Mouse (Mus musculus) embryonic facial prominence, embryonic 12.5 days (tissue): ENCODE measurements around the gene 4930558K02Rik. TPM values are rescaled to one million over a fixed set of nuclear protein-coding genes. Genes with fewer than 3 reads are reported as not detected.

Experiments used
- ATAC-seq: fragments of 200-750 bp; cut with Nextera tagmentation; 2 replicates; pipeline ENCODE4 v1.8.0; 2017; ENCODE audit not compliant: insufficient number of reproducible peaks, insufficient read depth, low FRiP score, low TSS enrichment
- H3K27ac ChIP-seq: fragments of 300-500 bp; sonication (generic); 2 replicates; pipeline ENCODE4 v1.5.1; 2016; ENCODE audit warnings: mild to moderate bottlenecking
- H3K27me3 ChIP-seq: fragments of 300-500 bp; sonication (generic); 2 replicates; pipeline ENCODE4 v1.6.1; 2016; ENCODE audit warnings: mild to moderate bottlenecking, moderate library complexity
- H3K36me3 ChIP-seq: fragments of 300-500 bp; sonication (generic); 2 replicates; pipeline ENCODE4 v1.6.1; 2016; ENCODE audit warnings: mild to moderate bottlenecking
- H3K4me1 ChIP-seq: fragments of 300-500 bp; sonication (generic); 2 replicates; pipeline ENCODE4 v1.6.1; 2016
- H3K4me2 ChIP-seq: fragments of 300-500 bp; sonication (generic); replicated peaks from 2 replicates; pipeline ENCODE4 v1.6.1; 2016; ENCODE audit warnings: mild to moderate bottlenecking, moderate library complexity
- H3K4me3 ChIP-seq: fragments of 300-500 bp; sonication (generic); 2 replicates; pipeline ENCODE4 v1.5.1; 2016; ENCODE audit warnings: mild to moderate bottlenecking
- H3K9ac ChIP-seq: fragments of 300-500 bp; sonication (generic); 2 replicates; pipeline ENCODE4 v1.6.1; 2016; ENCODE audit warnings: mild to moderate bottlenecking, moderate library complexity
- H3K9me3 ChIP-seq: fragments of 300-500 bp; sonication (generic); 2 replicates; pipeline ENCODE4 v1.6.1; 2016; ENCODE audit warnings: mild to moderate bottlenecking, moderate library complexity
- WGBS: fragments of 180-500 bp; shearing (Covaris S2); methylation state at CpG from one replicate; pipeline ENCODE4 v1.1.7; 2016; 5-methylcytosine and 5-hydroxymethylcytosine counted together
- polyA plus RNA-seq: library from polyadenylated mRNA; unstranded; fragments of >200 nt; fragmentation: Nextera tagmentation; extraction: Ambion mirVana; gene quantifications from 2 replicates; pipeline ENCODE4 v1.2.1, GENCODE M21; 2016

The 4930558K02Rik gene
- polyA plus RNA-seq, 1 experiment from 2014 or later, result not detected

DNA sequence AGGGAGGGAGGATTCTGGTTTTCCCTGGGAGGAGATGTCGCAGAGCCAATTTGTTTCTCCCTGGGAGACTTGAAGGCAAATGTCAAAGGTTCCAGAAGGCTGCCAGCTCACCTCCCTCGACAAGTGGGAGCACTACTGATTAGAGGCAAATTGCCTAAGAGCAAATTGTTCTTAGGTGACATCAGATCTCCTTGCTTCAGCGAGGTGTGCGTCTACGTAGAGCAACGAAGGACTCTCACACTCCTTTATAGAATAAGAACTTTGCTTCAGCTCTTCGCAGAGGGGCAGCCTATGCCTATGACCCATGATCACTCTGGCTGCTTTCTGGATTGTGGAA is 65.8 kb downstream of the 4930558K02Rik start:
- no peak for ATAC-seq
- Histone ChIP-seq H3K4me3 (no peak overlapping the region), H3K4me2 (no peak overlapping the region), H3K9me3 (no peaks in the 10 kb centered on the region), H3K36me3 (no peaks in the 10 kb centered on the region), H3K9ac (no peak overlapping the region), H3K4me1 (peaks cover 6% of the 10 kb centered on the region; the same call in 1 of the 2 replicates), H3K27ac (no peak overlapping the region), H3K27me3 (no peaks in the 10 kb centered on the region)
- WGBS, result 56% methylated on average over 7 of the region's 7 CpGs

GRCm38 (mm10) chr1:161912940-161913647 is 66.3 kb downstream of the 4930558K02Rik start:
- Histone ChIP-seq H3K4me2 (no peak overlapping the region), H3K9me3 (no peaks in the 10 kb centered on the region), H3K4me1 (peaks cover under 1% of the 10 kb centered on the region; the same call in 1 of the 2 replicates), H3K27ac (no peak overlapping the region), H3K4me3 (no peak overlapping the region), H3K9ac (no peak overlapping the region), H3K36me3 (no peaks in the 10 kb centered on the region), H3K27me3 (no peaks in the 10 kb centered on the region)
- WGBS, result 65% methylated on average over 4 of the region's 4 CpGs
- ATAC-seq, result no peak

GRCm38 (mm10) chr1:161909074-161909473 is 70.4 kb downstream of the 4930558K02Rik start:
- ATAC-seq, result no peak

DNA sequence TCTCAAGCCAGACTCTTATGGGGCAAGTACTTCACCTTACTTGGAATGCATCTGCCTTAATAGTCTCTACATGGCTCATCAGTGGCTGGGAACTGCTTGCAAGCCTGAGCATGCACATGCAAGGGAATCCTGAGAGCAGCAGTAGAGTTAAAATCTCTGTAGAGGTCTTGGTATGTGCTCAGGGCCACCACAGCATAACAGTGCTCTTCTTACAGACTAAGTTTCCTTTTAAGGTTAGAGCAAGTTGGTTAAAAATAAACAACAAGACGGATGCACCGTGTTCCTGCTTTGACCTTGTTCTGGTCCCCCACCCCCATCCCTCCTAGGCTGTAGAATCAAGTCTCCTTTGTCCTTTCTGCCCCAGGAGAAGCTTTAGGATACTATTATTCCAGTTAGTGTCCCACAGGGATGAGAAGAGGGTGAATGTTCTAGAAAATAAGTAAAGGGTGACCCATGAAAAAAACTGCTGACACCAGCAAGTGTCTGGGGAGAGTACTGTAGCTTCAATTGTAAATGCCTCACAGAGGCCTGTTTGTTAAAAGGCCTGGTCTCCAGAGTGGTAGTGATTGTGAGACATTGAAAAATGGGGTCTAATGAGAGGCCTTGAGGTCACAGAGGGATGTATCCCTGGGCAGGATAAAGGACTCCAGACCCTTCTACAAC is 71.5 kb downstream of the 4930558K02Rik start:
- H3K27me3 ChIP-seq, result no peaks in the 10 kb centered on the region
- ATAC-seq, result no peak
- H3K4me2 ChIP-seq, result no peak overlapping the region
- H3K4me3 ChIP-seq, result no peak overlapping the region
- H3K4me1 ChIP-seq, result no peaks in the 10 kb centered on the region
- H3K27ac ChIP-seq, result no peak overlapping the region; the same call in 1 of the 2 replicates
- no peaks in the 10 kb centered on the region for H3K36me3 ChIP-seq
- H3K9ac ChIP-seq, result no peak overlapping the region
- WGBS, result 19% methylated on average over 2 of the region's 2 CpGs
- H3K9me3 ChIP-seq, result no peaks in the 10 kb centered on the region

More at GRCm38 (mm10) chr1:161909074-161909473, 70.4 kb downstream of the 4930558K02Rik start:
- Histone ChIP-seq H3K9ac (no peak overlapping the region), H3K4me1 (no peaks in the 10 kb centered on the region), H3K4me3 (no peak overlapping the region), H3K27ac (no peak overlapping the region), H3K27me3 (no peaks in the 10 kb centered on the region), H3K9me3 (no peaks in the 10 kb centered on the region), H3K36me3 (no peaks in the 10 kb centered on the region), H3K4me2 (no peak overlapping the region)
- WGBS, result 82% methylated on average over 8 of the region's 8 CpGs

DNA sequence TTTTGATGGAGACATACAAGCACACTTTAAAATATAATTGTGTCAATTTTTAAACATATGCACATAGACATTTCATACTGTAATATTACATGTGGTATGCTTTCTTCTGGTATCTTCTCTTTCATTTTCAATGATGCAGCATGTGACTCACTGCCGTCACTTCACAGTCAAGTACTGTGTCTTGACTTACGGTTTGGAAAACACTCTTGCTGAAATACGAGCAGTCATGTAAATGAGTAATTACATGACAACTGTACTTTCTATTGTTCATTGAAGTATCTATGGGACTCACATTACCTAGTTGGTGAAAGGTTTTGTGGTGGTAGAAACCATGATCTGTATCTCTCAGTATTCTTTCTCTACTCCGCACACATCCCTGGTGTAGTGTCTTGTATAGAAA is 72.3 kb downstream of the 4930558K02Rik start:
- Histone ChIP-seq H3K4me1 (no peaks in the 10 kb centered on the region), H3K36me3 (no peaks in the 10 kb centered on the region), H3K27ac (no peak overlapping the region), H3K4me2 (no peak overlapping the region), H3K4me3 (no peak overlapping the region), H3K9me3 (no peaks in the 10 kb centered on the region), H3K27me3 (no peaks in the 10 kb centered on the region), H3K9ac (no peak overlapping the region)
- 86% methylated on average over 4 of the region's 4 CpGs for WGBS
- ATAC-seq, result no peak

DNA sequence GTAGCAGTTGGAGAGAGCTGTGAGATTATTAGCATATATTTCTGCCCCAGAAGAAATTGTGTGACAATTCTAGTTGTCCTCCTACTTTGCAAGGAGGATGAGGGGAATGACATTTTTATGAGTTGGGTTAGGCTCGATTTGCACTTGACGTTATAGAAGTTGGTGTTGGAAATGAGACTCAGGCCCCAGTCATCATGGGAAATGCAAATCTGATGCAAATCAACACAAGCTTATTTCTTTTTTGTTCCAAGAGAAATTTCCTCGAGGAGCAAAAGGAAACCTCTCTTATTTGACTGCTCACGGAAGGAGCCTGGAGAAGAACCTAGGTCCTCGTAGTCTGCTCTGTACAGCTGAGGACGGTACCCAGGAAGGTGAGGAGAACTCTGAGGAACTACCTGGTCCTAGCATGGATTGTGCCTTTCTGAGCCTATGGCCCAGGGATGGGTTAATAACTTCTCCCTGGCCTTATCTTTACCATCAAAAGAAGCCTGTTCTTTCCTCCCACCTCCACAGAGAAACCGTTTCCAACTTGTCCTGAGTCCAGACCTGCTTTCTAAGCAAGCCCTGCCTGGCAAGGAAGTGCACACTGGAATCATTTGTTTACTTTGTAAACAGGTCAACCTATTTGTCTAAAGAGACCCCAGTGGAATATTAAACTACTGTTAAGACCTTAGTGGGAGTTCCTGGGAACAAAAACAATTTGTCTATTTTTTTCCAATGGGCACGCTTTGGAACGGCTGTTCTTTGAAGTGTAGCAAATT is 76.6 kb downstream of the 4930558K02Rik start:
- Histone ChIP-seq H3K4me3 (no peak overlapping the region), H3K4me1 (no peaks in the 10 kb centered on the region), H3K27ac (no peak overlapping the region), H3K9me3 (no peaks in the 10 kb centered on the region), H3K4me2 (no peak overlapping the region), H3K36me3 (no peaks in the 10 kb centered on the region), H3K27me3 (no peaks in the 10 kb centered on the region), H3K9ac (no peak overlapping the region)
- WGBS, result 71% methylated on average over 9 of the region's 9 CpGs
- ATAC-seq, result no peak

- Histone ChIP-seq H3K9me3 (no peaks in the 10 kb centered on the region), H3K27ac (no peak overlapping the region), H3K4me1 (no peaks in the 10 kb centered on the region), H3K4me3 (no peak overlapping the region), H3K4me2 (no peak overlapping the region), H3K9ac (no peak overlapping the region), H3K36me3 (no peaks in the 10 kb centered on the region), H3K27me3 (no peaks in the 10 kb centered on the region)
- WGBS, result 46% methylated on average over 2 of the region's 2 CpGs
- ATAC-seq, result no peak
Measured at GRCm38 (mm10) chr1:161900129-161900528, 79.3 kb downstream of the 4930558K02Rik start.

DNA sequence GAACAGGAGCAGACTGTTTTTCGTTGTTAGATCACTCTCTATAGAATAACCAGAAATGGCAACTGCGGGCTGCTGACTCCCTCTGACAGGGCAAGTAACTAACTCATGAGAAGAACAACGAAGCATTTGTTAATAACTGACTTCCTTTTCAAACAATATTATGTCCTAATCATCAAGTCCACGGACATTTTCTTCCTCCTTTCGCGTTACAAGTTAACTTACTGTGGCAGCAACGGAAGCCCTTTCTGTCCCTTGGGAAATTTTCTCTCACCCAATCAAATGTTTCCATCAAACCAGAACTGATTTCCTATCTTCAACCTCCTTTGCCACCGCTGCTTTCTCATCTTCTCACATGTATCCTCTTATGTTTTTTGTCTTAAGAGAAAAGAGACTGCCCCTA is 82.2 kb downstream of the 4930558K02Rik start:
- ATAC-seq, result no peak
- Histone ChIP-seq H3K9me3 (no peaks in the 10 kb centered on the region), H3K4me2 (no peak overlapping the region), H3K27ac (no peak overlapping the region), H3K4me1 (no peaks in the 10 kb centered on the region), H3K4me3 (no peak overlapping the region), H3K27me3 (no peaks in the 10 kb centered on the region), H3K36me3 (no peaks in the 10 kb centered on the region), H3K9ac (no peak overlapping the region)
- WGBS, result 71% methylated on average over 8 of the region's 8 CpGs

DNA sequence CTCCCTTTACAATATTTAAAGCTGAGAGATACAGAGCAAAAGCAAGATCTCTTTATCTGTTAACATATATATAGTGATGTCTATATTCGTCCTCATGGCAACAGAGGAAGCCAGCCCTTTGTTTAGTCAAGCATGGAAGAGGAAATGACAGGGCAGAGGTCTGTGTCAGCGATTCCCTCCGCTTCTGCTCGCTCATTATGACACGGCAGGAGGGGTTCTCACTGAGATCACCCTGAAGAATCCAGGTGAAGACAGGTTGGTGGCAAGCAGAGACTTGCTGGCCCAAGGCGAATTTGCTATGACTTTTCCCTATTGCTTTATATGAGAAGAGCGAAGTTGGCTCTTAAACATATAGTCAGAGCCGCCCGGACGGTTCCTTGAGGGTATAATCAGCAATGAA is 83.3 kb downstream of the 4930558K02Rik start:
- H3K36me3 ChIP-seq, result no peaks in the 10 kb centered on the region
- H3K4me1 ChIP-seq, result no peaks in the 10 kb centered on the region
- no peak overlapping the region for H3K4me3 ChIP-seq
- H3K9ac ChIP-seq, result no peak overlapping the region
- H3K27ac ChIP-seq, result no peak overlapping the region
- no peaks in the 10 kb centered on the region for H3K9me3 ChIP-seq
- ATAC-seq, result no peak
- H3K27me3 ChIP-seq, result no peaks in the 10 kb centered on the region
- no peak overlapping the region for H3K4me2 ChIP-seq
- WGBS, result 50% methylated on average over 10 of the region's 10 CpGs

GRCm38 (mm10) chr1:161895014-161895413 is 84.4 kb downstream of the 4930558K02Rik start:
- Histone ChIP-seq H3K27ac (no peak overlapping the region), H3K36me3 (no peaks in the 10 kb centered on the region), H3K9ac (no peak overlapping the region), H3K4me1 (no peaks in the 10 kb centered on the region), H3K4me3 (no peak overlapping the region), H3K9me3 (no peaks in the 10 kb centered on the region), H3K27me3 (no peaks in the 10 kb centered on the region), H3K4me2 (no peak overlapping the region)
- 92% methylated on average over 3 of the region's 3 CpGs for WGBS
- ATAC-seq, result no peak

DNA sequence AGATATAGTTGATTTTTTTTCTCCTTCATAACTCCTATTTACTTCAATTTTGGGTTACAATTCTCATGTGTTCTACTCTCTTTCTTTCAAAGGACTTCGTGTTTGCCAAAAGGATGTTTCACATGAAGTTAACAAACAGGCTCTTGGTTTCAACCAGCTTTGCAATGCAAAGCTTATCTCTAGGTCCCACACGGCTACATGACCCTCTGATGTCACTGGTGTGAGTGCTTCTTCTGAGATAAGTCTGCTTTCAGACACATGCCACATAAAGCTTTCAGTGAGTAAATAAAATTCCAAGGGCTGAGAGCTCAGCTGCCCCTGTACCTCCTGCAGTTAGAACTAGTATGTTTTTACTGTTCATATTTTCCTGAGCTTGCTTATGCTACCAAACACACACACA is 84.9 kb downstream of the 4930558K02Rik start:
- Histone ChIP-seq H3K27ac (no peak overlapping the region), H3K4me2 (no peak overlapping the region), H3K27me3 (no peaks in the 10 kb centered on the region), H3K4me3 (no peak overlapping the region), H3K9ac (no peak overlapping the region), H3K36me3 (no peaks in the 10 kb centered on the region), H3K9me3 (no peaks in the 10 kb centered on the region), H3K4me1 (no peaks in the 10 kb centered on the region)
- ATAC-seq, result no peak
- 53% methylated on average over 2 of the region's 2 CpGs for WGBS

DNA sequence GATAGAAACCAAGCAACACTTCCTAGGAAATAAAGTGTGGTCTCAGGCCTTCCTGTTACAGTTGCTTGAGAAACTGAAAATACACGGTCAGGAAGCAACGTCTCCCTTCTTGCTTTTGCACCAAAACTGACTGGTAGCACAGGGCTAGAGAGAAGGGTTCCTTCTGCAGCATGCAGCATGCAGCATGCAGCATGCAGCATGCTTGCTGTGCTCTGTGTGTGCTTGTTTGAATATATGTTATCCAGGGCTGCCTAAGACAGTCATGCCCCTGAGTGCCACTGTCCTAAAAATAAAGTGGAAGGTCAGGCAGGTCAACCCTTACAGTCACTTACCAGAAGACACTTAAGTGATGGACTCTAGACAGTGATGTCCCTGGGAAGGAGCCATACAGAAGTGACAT is 85.3 kb downstream of the 4930558K02Rik start:
- Histone ChIP-seq H3K36me3 (no peaks in the 10 kb centered on the region), H3K4me1 (no peaks in the 10 kb centered on the region), H3K4me2 (no peak overlapping the region), H3K9me3 (no peaks in the 10 kb centered on the region), H3K9ac (no peak overlapping the region), H3K4me3 (no peak overlapping the region), H3K27me3 (no peaks in the 10 kb centered on the region), H3K27ac (no peak overlapping the region)
- 71% methylated on average over 2 of the region's 2 CpGs for WGBS
- no peak for ATAC-seq
